Mouse (Mus musculus): ENCODE measurements at regions not wholly inside any gene's neighbourhood (a gene's known extent, or its start where the extent isn't known, plus 50 kb on each side); places are given as distances from the start of the nearest gene placed in this dataset.

GRCm38 (mm10) chr4:99348674-99349073 lies 53.0 kb downstream of the Gm12689 start:
- no peak for DNase-seq

GRCm38 (mm10) chr4:99353122-99353774 lies 57.5 kb downstream of the Gm12689 start:
- no peak for DNase-seq

GRCm38 (mm10) chr4:99354241-99354640 lies 58.5 kb downstream of the Gm12689 start:
- DNase-seq, result no peak

GRCm38 (mm10) chr4:99354835-99355234 lies 59.1 kb downstream of the Gm12689 start:
- no peak for DNase-seq

- DNase-seq, result no peak
Measured at GRCm38 (mm10) chr4:99368036-99368435, 72.3 kb downstream of the Gm12689 start.

GRCm38 (mm10) chr4:99371162-99371561 lies 75.5 kb downstream of the Gm12689 start:
- DNase-seq, result no peak

- peak; percentile 27 for DNase-seq
Measured at GRCm38 (mm10) chr4:99376171-99376570, 80.5 kb downstream of the Gm12689 start.

- DNase-seq, result no peak
Measured at GRCm38 (mm10) chr4:99376911-99377310, 81.2 kb downstream of the Gm12689 start.

GRCm38 (mm10) chr4:99379983-99380382 lies 84.3 kb downstream of the Gm12689 start:
- DNase-seq, result no peak

- DNase-seq, result no peak
Measured at GRCm38 (mm10) chr4:99385381-99385780, 89.7 kb downstream of the Gm12689 start.

GRCm38 (mm10) chr4:99389428-99389827 lies 93.7 kb downstream of the Gm12689 start:
- DNase-seq, result peak; percentile 41

GRCm38 (mm10) chr4:99392986-99393385 lies 97.3 kb downstream of the Gm12689 start:
- no peak for DNase-seq

GRCm38 (mm10) chr4:99394244-99394643 lies 98.5 kb downstream of the Gm12689 start:
- DNase-seq, result no peak

GRCm38 (mm10) chr4:99407466-99407865 lies 111.8 kb downstream of the Gm12689 start:
- DNase-seq, result no peak

GRCm38 (mm10) chr4:99423449-99423848 lies 127.7 kb downstream of the Gm12689 start:
- DNase-seq, result peak; percentile 62

- no peak for DNase-seq
Measured at GRCm38 (mm10) chr4:99445077-99445754, 149.5 kb downstream of the Gm12689 start.

- DNase-seq, result no peak
Measured at GRCm38 (mm10) chr4:99445755-99446128, 150.0 kb downstream of the Gm12689 start.

GRCm38 (mm10) chr4:99458984-99459383 lies 163.3 kb downstream of the Gm12689 start:
- DNase-seq, result no peak

- peak; percentile 29 for DNase-seq
Measured at GRCm38 (mm10) chr4:99459436-99459835, 163.7 kb downstream of the Gm12689 start.

- no peak for DNase-seq
Measured at GRCm38 (mm10) chr4:99465493-99465892, 169.8 kb downstream of the Gm12689 start.

GRCm38 (mm10) chr4:99475701-99476218 lies 180.1 kb downstream of the Gm12689 start:
- DNase-seq, result no peak

- DNase-seq, result no peak
Measured at GRCm38 (mm10) chr4:99484271-99484670, 171.8 kb upstream of the Foxd3 start.

- no peak for DNase-seq
Measured at GRCm38 (mm10) chr4:99491536-99492514, 164.3 kb upstream of the Foxd3 start.

Data from kidney, adult 11 months (tissue).